Mouse (Mus musculus): ENCODE data around the gene Epb41l1. TPM values are rescaled to one million over a fixed set of nuclear protein-coding genes. Genes with fewer than 3 reads are reported as not detected.

The Epb41l1 gene
- polyA plus RNA-seq, 1 experiment from 2014 or later, result 4.0 TPM

DNA sequence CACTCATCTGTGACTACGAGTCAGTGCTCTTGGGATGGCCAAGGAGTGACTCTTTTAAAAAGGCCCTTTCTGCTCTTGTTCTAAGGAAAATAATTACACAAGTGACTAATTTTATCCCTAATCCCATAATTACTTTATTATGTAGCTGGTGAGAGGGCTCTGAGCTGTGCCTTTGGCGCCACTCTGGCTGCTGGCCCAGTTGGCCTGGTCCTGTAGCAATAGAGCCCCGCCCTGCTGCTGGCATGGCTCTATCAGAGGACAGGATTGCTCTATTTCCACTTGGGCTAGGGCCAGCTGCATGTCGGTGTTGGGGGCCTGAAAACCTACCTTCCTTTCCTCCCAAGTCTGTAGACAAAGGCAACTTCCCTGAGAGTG is 36.6 kb downstream of the Epb41l1 start:
- H3K27ac ChIP-seq (replicated peaks; ENCODE audit: low read depth, low read length), result no peak overlapping the region
- ATAC-seq (ENCODE audit: low read depth) (peak; percentile 60; the same call in 1 of the 2 replicates), DNase-seq (ENCODE audit: low spot score) (peak; percentile 72)

DNA sequence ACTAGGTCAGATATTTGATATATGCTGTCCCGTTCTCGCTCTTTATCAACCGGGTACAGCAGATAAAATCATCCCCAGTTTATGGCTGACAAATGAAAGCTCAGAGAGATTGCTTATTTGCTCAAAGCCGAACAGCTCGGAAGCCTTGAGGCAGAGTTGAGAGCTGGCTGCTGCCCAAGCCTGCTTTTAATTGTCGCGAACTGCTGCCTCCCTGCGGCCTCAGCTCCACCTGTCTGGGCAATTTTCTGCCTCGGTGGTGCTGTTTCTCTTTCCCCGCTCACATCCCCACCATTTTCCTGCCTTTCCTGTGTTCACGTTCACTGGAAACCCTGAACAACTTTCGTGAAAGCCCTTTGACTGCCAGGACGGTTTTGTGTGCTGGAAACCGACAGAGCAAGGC is 39.8 kb downstream of the Epb41l1 start:
- Histone ChIP-seq H3K27me3 (replicated peaks; ENCODE audit: control insufficient read depth, insufficient read depth, low read length) (no peaks in the 10 kb centered on the region), H3K9me3 (ENCODE audit: control insufficient read depth, low read length) (no peaks in the 10 kb centered on the region), H3K27ac (replicated peaks; ENCODE audit: low read depth, low read length) (peak overlapping the region; percentile 50), H3K4me2 (ENCODE audit: low read depth, low read length) (peak overlapping the region; percentile 23), H3K4me3 (ENCODE audit: low read depth, low read length) (no peak overlapping the region), H3K4me1 (ENCODE audit: control insufficient read depth, insufficient read depth, low read length) (peaks cover 6% of the 10 kb centered on the region; the same call in 1 of the 2 replicates), H3K9ac (ENCODE audit: low read depth, low read length) (0 out of 2 replicates have a peak overlapping the region, but pooled peaks have one; percentile 6), H3K36me3 (ENCODE audit: control insufficient read depth, insufficient read depth, low read length) (no peaks in the 10 kb centered on the region)
- DNase-seq (ENCODE audit: low spot score) (peak; percentile 84), ATAC-seq (ENCODE audit: low read depth) (no peak; the same call in 1 of the 2 replicates)
- 13% methylated on average over 14 of the region's 14 CpGs for WGBS

More for the DNA sequence above, 36.6 kb downstream of the Epb41l1 start:
- no peaks in the 10 kb centered on the region for H3K9me3 ChIP-seq (ENCODE audit: control insufficient read depth, low read length)
- H3K4me1 ChIP-seq (ENCODE audit: control insufficient read depth, insufficient read depth, low read length), result peaks cover 3% of the 10 kb centered on the region; the same call in 1 of the 2 replicates
- no peaks in the 10 kb centered on the region for H3K27me3 ChIP-seq (replicated peaks; ENCODE audit: control insufficient read depth, insufficient read depth, low read length)
- H3K4me2 ChIP-seq (ENCODE audit: low read depth, low read length), result no peak overlapping the region
- H3K4me3 ChIP-seq (ENCODE audit: low read depth, low read length), result no peak overlapping the region
- no peak overlapping the region for H3K9ac ChIP-seq (ENCODE audit: low read depth, low read length)
- WGBS, result 42% methylated on average over 4 of the region's 4 CpGs
- H3K36me3 ChIP-seq (ENCODE audit: control insufficient read depth, insufficient read depth, low read length), result no peaks in the 10 kb centered on the region

DNA sequence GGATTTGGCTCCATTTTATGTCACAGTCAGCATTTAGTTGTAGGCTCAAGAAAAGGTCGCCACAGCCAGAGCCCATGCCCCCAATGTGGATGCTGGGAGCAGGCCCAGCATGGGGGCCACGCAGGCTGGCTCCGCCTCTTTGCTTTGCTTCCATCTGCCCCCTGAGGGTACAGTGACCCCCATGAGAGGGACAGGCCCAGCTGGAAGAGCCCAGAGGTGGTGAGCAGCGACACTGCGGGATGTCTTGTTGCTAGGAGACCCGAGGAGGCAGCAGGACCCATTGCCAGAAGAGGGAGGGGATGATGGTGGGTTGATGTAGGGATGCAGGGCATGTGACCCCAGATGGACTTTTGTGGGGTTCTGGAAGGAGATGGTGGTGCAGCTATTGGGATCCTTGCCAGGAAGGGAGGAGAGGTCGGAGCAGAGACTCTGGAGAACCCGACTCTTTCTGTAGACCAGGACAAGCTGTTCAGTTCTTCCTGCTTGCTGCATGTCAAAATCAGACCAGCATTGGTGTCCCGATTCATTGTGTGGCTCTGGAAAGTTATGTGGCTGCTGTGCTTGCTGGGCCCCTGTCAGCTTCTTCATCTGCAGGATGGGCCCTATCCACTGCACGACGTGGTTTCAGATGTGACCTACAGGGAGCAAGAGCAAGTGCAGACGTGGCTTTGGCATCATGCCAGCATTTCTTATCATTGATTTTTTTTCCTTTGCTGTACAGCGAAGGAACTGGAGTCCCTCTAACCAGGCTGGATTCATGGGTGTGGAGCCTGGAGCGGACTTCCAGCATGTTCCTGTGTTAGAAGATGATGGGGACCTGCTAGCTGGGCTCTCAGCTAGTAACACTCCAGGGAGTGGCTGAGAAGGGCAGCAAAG is 41.7 kb downstream of the Epb41l1 start:
- WGBS, result 43% methylated on average over 14 of the region's 14 CpGs
- Histone ChIP-seq H3K4me1 (ENCODE audit: control insufficient read depth, insufficient read depth, low read length) (peaks cover 6% of the 10 kb centered on the region; the same call in 1 of the 2 replicates), H3K9me3 (ENCODE audit: control insufficient read depth, low read length) (no peaks in the 10 kb centered on the region), H3K9ac (ENCODE audit: low read depth, low read length) (no peak overlapping the region), H3K4me3 (ENCODE audit: low read depth, low read length) (no peak overlapping the region), H3K27me3 (replicated peaks; ENCODE audit: control insufficient read depth, insufficient read depth, low read length) (no peaks in the 10 kb centered on the region), H3K4me2 (ENCODE audit: low read depth, low read length) (no peak overlapping the region), H3K36me3 (ENCODE audit: control insufficient read depth, insufficient read depth, low read length) (no peaks in the 10 kb centered on the region), H3K27ac (replicated peaks; ENCODE audit: low read depth, low read length) (no peak overlapping the region)
- no peak for ATAC-seq (ENCODE audit: low read depth)
- no peak for DNase-seq (ENCODE audit: low spot score)

DNA sequence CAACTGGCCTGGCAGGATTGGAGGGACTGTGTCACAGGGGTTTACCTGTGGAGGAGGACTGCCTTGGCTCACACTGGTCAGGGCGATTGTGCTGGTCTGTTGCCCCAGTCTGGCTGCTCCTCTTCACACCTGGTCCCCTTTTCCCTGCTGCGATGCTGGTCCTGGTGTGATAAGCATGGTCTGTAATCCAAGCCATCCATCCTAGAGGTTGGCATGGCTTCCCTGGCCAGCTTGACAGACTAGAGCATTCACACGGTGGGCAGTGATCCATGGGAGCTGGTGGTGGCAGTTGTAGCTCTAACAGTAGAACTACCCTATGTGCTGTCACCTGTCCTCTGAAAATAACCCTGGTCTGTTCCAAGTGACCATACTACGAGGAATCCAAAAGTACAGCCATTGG is 43.7 kb downstream of the Epb41l1 start:
- H3K9me3 ChIP-seq (ENCODE audit: control insufficient read depth, low read length), result no peaks in the 10 kb centered on the region
- H3K27me3 ChIP-seq (replicated peaks; ENCODE audit: control insufficient read depth, insufficient read depth, low read length), result no peaks in the 10 kb centered on the region
- peaks cover 6% of the 10 kb centered on the region; the same call in 1 of the 2 replicates for H3K4me1 ChIP-seq (ENCODE audit: control insufficient read depth, insufficient read depth, low read length)
- ATAC-seq (ENCODE audit: low read depth), result no peak
- 77% methylated on average over 3 of the region's 4 CpGs for WGBS
- no peak overlapping the region for H3K4me2 ChIP-seq (ENCODE audit: low read depth, low read length)
- H3K36me3 ChIP-seq (ENCODE audit: control insufficient read depth, insufficient read depth, low read length), result no peaks in the 10 kb centered on the region
- H3K9ac ChIP-seq (ENCODE audit: low read depth, low read length), result no peak overlapping the region
- no peak overlapping the region for H3K4me3 ChIP-seq (ENCODE audit: low read depth, low read length)
- DNase-seq (ENCODE audit: low spot score), result no peak
- no peak overlapping the region for H3K27ac ChIP-seq (replicated peaks; ENCODE audit: low read depth, low read length)

DNA sequence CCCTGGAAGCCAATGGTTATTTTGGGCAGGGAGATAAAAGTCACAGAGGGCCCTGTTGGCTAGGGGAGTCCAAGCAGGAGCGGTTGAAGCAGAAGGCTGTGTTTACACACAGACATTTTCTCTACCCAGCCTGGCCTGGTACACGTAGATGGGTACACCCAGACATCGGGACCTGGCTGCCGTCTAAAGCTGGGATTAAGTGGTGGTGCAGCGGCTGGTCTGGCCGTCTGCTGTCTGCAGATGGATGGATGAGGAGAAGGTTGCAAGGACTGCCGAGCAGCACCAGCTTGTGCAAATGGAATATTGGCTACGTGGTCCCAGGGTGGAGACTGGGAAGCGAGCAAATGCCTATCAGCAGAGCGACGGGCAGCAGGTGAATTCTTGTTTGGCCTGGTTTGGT is 46.8 kb downstream of the Epb41l1 start:
- Histone ChIP-seq H3K4me3 (ENCODE audit: low read depth, low read length) (no peak overlapping the region), H3K4me2 (ENCODE audit: low read depth, low read length) (no peak overlapping the region), H3K4me1 (ENCODE audit: control insufficient read depth, insufficient read depth, low read length) (0 out of 2 replicates have a peak, but pooled peaks cover under 1% of the 10 kb centered on the region), H3K36me3 (ENCODE audit: control insufficient read depth, insufficient read depth, low read length) (no peaks in the 10 kb centered on the region), H3K27ac (replicated peaks; ENCODE audit: low read depth, low read length) (no peak overlapping the region), H3K27me3 (replicated peaks; ENCODE audit: control insufficient read depth, insufficient read depth, low read length) (no peaks in the 10 kb centered on the region), H3K9ac (ENCODE audit: low read depth, low read length) (no peak overlapping the region), H3K9me3 (ENCODE audit: control insufficient read depth, low read length) (no peaks in the 10 kb centered on the region)
- ATAC-seq (ENCODE audit: low read depth), result no peak
- 78% methylated on average over 11 of the region's 11 CpGs for WGBS
- no peak for DNase-seq (ENCODE audit: low spot score)

DNA sequence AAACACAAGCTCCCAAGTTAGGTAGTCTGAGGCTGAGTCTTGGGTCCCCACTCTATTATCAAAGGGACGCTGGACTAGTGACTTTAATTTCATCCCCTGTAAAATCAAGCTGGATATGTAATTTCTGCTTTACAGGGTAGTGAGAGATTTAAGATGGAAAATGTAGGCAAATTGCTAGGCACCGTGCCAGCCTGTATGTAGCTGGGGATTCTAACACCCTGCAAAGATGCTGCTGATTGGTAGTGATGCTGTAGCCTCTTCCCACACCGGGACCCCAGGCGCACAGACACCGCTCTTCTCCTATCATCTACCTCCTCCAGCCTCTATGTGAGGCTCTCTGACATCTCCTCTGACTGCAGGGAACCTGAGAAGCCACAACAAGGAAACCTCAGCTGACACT is 48.2 kb downstream of the Epb41l1 start:
- 84% methylated on average over 5 of the region's 5 CpGs for WGBS
- no peaks in the 10 kb centered on the region for H3K9me3 ChIP-seq (ENCODE audit: control insufficient read depth, low read length)
- H3K9ac ChIP-seq (ENCODE audit: low read depth, low read length), result no peak overlapping the region
- DNase-seq (ENCODE audit: low spot score) (no peak), ATAC-seq (ENCODE audit: low read depth) (no peak)
- no peak overlapping the region for H3K4me3 ChIP-seq (ENCODE audit: low read depth, low read length)
- H3K27me3 ChIP-seq (replicated peaks; ENCODE audit: control insufficient read depth, insufficient read depth, low read length), result no peaks in the 10 kb centered on the region
- H3K4me1 ChIP-seq (ENCODE audit: control insufficient read depth, insufficient read depth, low read length), result no peaks in the 10 kb centered on the region; the same call in 1 of the 2 replicates
- no peaks in the 10 kb centered on the region for H3K36me3 ChIP-seq (ENCODE audit: control insufficient read depth, insufficient read depth, low read length)
- H3K4me2 ChIP-seq (ENCODE audit: low read depth, low read length), result no peak overlapping the region
- H3K27ac ChIP-seq (replicated peaks; ENCODE audit: low read depth, low read length), result no peak overlapping the region

DNA sequence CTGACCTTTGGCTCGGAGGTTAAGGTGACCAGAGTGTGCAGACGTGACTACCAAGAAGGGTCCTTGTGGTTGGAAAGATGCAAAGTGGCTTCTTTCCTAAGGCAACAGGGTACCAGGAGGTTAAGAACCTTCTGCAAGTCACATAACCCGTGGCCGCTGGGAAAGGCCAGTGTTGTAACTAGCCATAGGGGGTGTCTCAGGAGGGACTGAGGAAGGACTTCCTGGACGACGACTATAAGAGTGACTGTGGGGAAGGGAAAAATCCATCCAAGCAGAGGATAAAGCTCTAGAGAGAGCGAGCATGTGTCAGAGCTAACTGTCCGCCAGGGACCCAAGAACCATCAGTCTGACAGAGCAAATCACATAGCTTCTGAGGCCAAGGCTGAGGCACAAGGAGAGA is 48.8 kb downstream of the Epb41l1 start:
- Histone ChIP-seq H3K36me3 (ENCODE audit: control insufficient read depth, insufficient read depth, low read length) (no peaks in the 10 kb centered on the region), H3K4me2 (ENCODE audit: low read depth, low read length) (no peak overlapping the region), H3K4me1 (ENCODE audit: control insufficient read depth, insufficient read depth, low read length) (peaks cover 6% of the 10 kb centered on the region), H3K9me3 (ENCODE audit: control insufficient read depth, low read length) (no peaks in the 10 kb centered on the region), H3K4me3 (ENCODE audit: low read depth, low read length) (no peak overlapping the region), H3K27ac (replicated peaks; ENCODE audit: low read depth, low read length) (no peak overlapping the region), H3K9ac (ENCODE audit: low read depth, low read length) (no peak overlapping the region), H3K27me3 (replicated peaks; ENCODE audit: control insufficient read depth, insufficient read depth, low read length) (no peaks in the 10 kb centered on the region)
- no peak for ATAC-seq (ENCODE audit: low read depth)
- 59% methylated on average over 8 of the region's 8 CpGs for WGBS
- DNase-seq (ENCODE audit: low spot score), result no peak

DNA sequence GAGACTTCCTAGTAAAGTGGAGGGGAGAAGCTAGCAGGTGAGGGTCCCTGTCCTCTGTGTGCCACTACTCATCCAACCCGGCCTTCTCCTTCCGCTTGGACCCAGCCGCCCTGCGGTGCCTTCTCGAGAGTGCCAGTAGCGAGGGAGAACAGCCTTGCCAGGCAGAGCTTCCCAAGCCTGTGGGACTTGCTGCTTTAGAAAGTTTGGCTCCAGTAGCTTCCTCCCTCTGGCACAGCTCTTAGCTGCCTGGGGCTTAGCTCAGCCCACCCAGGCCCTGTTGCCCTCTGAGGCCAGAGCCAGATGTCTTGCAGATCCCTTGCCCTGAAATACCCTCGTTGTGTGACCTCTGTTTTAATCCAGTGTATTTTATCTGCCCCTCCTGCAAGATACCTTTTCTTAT is 50.2 kb downstream of the Epb41l1 start:
- WGBS, result 74% methylated on average over 7 of the region's 7 CpGs
- Histone ChIP-seq H3K9me3 (ENCODE audit: control insufficient read depth, low read length) (no peaks in the 10 kb centered on the region), H3K27ac (replicated peaks; ENCODE audit: low read depth, low read length) (no peak overlapping the region), H3K4me2 (ENCODE audit: low read depth, low read length) (no peak overlapping the region), H3K36me3 (ENCODE audit: control insufficient read depth, insufficient read depth, low read length) (no peaks in the 10 kb centered on the region), H3K4me1 (ENCODE audit: control insufficient read depth, insufficient read depth, low read length) (peaks cover 14% of the 10 kb centered on the region), H3K4me3 (ENCODE audit: low read depth, low read length) (no peak overlapping the region), H3K27me3 (replicated peaks; ENCODE audit: control insufficient read depth, insufficient read depth, low read length) (no peaks in the 10 kb centered on the region), H3K9ac (ENCODE audit: low read depth, low read length) (no peak overlapping the region)
- ATAC-seq (ENCODE audit: low read depth) (no peak), DNase-seq (ENCODE audit: low spot score) (no peak)

DNA sequence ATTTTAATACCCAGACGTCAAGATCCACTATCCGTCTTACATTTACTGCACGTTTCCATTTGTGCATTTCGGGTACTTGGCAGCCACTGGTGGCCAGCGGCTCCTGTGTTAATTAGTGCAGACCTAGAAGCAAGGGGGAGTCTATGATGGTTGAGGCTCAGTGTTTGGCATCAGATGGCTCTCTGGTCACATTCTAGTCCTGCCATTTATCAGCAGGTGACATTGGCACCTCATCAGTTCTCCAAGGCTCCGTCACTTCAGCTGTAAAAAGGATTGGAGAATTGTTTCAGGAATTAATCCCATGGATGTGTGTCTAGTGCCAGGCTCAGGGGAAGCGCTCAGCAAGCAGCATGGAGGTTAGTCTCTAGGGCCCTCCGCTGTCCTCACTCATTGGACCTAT is 51.6 kb downstream of the Epb41l1 start:
- H3K9me3 ChIP-seq (ENCODE audit: control insufficient read depth, low read length), result no peaks in the 10 kb centered on the region
- no peak overlapping the region for H3K9ac ChIP-seq (ENCODE audit: low read depth, low read length)
- DNase-seq (ENCODE audit: low spot score) (no peak), ATAC-seq (ENCODE audit: low read depth) (no peak)
- H3K4me2 ChIP-seq (ENCODE audit: low read depth, low read length), result no peak overlapping the region
- 87% methylated on average over 8 of the region's 8 CpGs for WGBS
- no peak overlapping the region for H3K27ac ChIP-seq (replicated peaks; ENCODE audit: low read depth, low read length)
- no peaks in the 10 kb centered on the region for H3K36me3 ChIP-seq (ENCODE audit: control insufficient read depth, insufficient read depth, low read length)
- no peak overlapping the region for H3K4me3 ChIP-seq (ENCODE audit: low read depth, low read length)
- H3K27me3 ChIP-seq (replicated peaks; ENCODE audit: control insufficient read depth, insufficient read depth, low read length), result no peaks in the 10 kb centered on the region
- peaks cover 26% of the 10 kb centered on the region for H3K4me1 ChIP-seq (ENCODE audit: control insufficient read depth, insufficient read depth, low read length)
